Comparison of ENCODE assay signal across 18 mouse cellular contexts in genomic region chr4:108708209-108708608, GRCm38 (mm10). TPM values are rescaled to one million over a fixed set of nuclear protein-coding genes. Genes with fewer than 3 reads are reported as not detected.
DNase-seq lines count a peak whose midpoint lies in the region; ATAC-seq and TF ChIP-seq lines count a peak whose summit lies in the region.
"Had no signal": no experiment of that assay in that cellular context is flagged by ENCODE, and none has a peak within 500 bp of the region (broad histone marks: within the 10 kb centered on the region; RNA-seq: fewer than 3 reads in every experiment).

No protein-coding gene starts in this region.

- no peak overlapping the region for H3K9ac ChIP-seq in lung, postnatal 0 days (replicated peaks; ENCODE audit: low read depth)
- H3K9ac ChIP-seq: embryonic facial prominence, embryonic 15.5 days; forebrain, embryonic 12.5 days; intestine, embryonic 15.5 days; liver, embryonic 14.5 days had no signal

- TF ChIP-seq CTCF in lung, postnatal 0 days (IDR thresholded peaks at IDR 0.05): no peak

- ATAC-seq in lung, postnatal 0 days: 0 out of 2 replicates have a peak, but pooled peaks have one; percentile 26
- ATAC-seq: intestine, embryonic 15.5 days; midbrain, embryonic 16.5 days had no signal

- no peaks in the 10 kb centered on the region for H3K36me3 ChIP-seq in lung, postnatal 0 days (ENCODE audit: insufficient read depth, low read length)
- H3K36me3 ChIP-seq: intestine, embryonic 15.5 days had no signal

- no peak overlapping the region for H3K27ac ChIP-seq in lung, postnatal 0 days (ENCODE audit: low read length)
- H3K27ac ChIP-seq: embryonic facial prominence, embryonic 15.5 days; forebrain, embryonic 12.5 days; intestine, embryonic 15.5 days; liver, embryonic 14.5 days had no signal

- no peak for TF ChIP-seq EP300 in lung, postnatal 0 days (IDR thresholded peaks at IDR 0.05)

- peak; percentile 1 for DNase-seq in adrenal gland, postnatal 36 days
- no peak for DNase-seq in adrenal gland, adult (ENCODE audit: inconsistent age in 2 of 2, low spot score in 1 of 2)
- peak; percentile 12 for DNase-seq in heart, postnatal 4 days
- no peak for DNase-seq in heart, adult 11 months
- DNase-seq in lung, postnatal 0 days (ENCODE audit: low spot score): peak; percentile 78
- DNase-seq in lung, postnatal 36 days: no peak
- peak; percentile 9 for DNase-seq in fibroblast of lung, adult 2 months (ENCODE audit: low read depth)
- DNase-seq in c-Kit-positive CD71-positive TER-119-positive erythroid progenitor cells, embryonic 14.5 days (ENCODE audit: low spot score): no peak
- DNase-seq: cerebellum, adult 18-20 months; layer of hippocampus, postnatal 36 days; right cerebral cortex, postnatal 4 days had no signal

- H3K27me3 ChIP-seq in lung, postnatal 0 days (replicated peaks; ENCODE audit: insufficient read depth, low read length): no peaks in the 10 kb centered on the region
- H3K27me3 ChIP-seq: CH12.LX; embryonic facial prominence, embryonic 15.5 days; forebrain, embryonic 12.5 days; intestine, embryonic 15.5 days had no signal

- WGBS in lung, postnatal 0 days: 44% methylated on average over 5 of the region's 5 CpGs

- no peaks in the 10 kb centered on the region for H3K4me1 ChIP-seq in lung, postnatal 0 days (ENCODE audit: insufficient read depth, low read depth, low read length)
- H3K4me1 ChIP-seq: embryonic facial prominence, embryonic 15.5 days; forebrain, embryonic 12.5 days; intestine, embryonic 15.5 days had no signal

- no peak overlapping the region for H3K4me3 ChIP-seq in lung, postnatal 0 days (ENCODE audit: low read depth, low read length)
- H3K4me3 ChIP-seq: embryonic facial prominence, embryonic 15.5 days; forebrain, embryonic 12.5 days; intestine, embryonic 15.5 days had no signal

- H3K4me2 ChIP-seq in lung, postnatal 0 days (replicated peaks; ENCODE audit: low read depth, low read length): no peak overlapping the region
- H3K4me2 ChIP-seq: embryonic facial prominence, embryonic 15.5 days; forebrain, embryonic 12.5 days; intestine, embryonic 15.5 days had no signal

- H3K9me3 ChIP-seq in lung, postnatal 0 days (ENCODE audit: low read length): no peaks in the 10 kb centered on the region
- H3K9me3 ChIP-seq: embryonic facial prominence, embryonic 15.5 days; forebrain, embryonic 12.5 days; intestine, embryonic 15.5 days had no signal

RNA-seq across cellular contexts. Expression of gene 3110021N24Rik, which starts 11.2 kb away (rescaled TPM):
- total RNA-seq in adrenal gland, postnatal 36 days (2021): under 1 TPM; 0.23 to 0.56 TPM
- total RNA-seq in heart, postnatal 4 days (2021): under 1 TPM; 0.18 to 0.38 TPM
- 1.5 and 1.6 TPM in 2 replicates for polyA plus RNA-seq in lung, postnatal 0 days (2015; fragmentation: Nextera tagmentation; extraction: Ambion mirVana)
- total RNA-seq: common myeloid progenitor, adult 5-6 weeks had no signal

Comparison
In these comparisons a context has a peak if more than half of its experiments do, and no peak if none do; other contexts are left out.
1. DNase-seq: peak in adrenal gland, postnatal 36 days (2 of 2), heart, postnatal 4 days (single experiment), lung, postnatal 0 days (single experiment) and fibroblast of lung, adult 2 months (single experiment); none in adrenal gland, adult (0 of 2), heart, adult 11 months (single experiment), lung, postnatal 36 days (single experiment) and c-Kit-positive CD71-positive TER-119-positive erythroid progenitor cells, embryonic 14.5 days (single experiment).